Mouse (Mus musculus): ENCODE data around the gene Thop1. TPM values are rescaled to one million over a fixed set of nuclear protein-coding genes. Genes with fewer than 3 reads are reported as not detected.

Gene Thop1
- total and polyA plus RNA-seq, 2 experiments from 2014 or later = 36.9 to 79.1 TPM

DNA sequence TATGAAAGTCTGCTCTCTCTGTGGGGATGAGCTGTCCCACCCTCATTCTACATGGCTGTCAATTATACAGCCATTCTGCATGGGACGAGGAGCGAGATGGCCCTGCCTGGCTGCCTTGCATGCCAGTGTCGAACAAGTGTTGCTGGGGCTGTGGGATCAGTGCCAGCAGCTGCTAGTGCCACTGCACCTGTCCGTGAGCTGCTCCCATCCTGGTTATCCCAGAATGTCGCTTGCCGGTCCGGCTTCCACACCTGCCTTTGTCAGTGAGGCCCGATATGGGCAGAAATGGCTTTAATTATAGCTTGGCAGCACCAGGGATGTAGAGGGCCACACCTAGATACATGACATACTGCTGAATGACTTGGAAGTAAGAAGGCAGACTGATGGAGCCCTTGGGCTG is 2.5 kb downstream of the Thop1 start:
- WGBS = 83% methylated on average over 8 of the region's 8 CpGs
- TF ChIP-seq CTCF (IDR thresholded peaks at IDR 0.05; ENCODE audit: low read depth) = no peak

DNA sequence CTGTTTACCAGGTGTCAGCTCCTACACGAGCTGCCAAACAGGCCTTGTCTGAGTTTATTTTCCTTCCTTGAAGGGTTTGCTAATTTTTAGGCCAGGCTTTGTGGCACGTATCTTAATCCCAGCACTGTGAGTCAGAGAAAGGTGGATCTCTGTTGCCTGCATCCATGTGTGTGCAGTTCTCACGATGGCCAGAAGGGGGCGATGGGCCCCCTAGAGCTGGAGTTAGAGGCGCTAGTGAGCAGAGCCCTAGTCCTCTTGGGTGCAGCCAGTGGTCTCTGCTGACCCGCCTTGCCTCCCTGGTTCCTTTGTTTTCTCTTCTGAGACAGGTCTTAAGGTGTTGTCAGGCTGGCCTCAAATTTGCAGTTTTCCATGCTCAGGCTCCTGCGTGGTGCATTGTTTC is 3.6 kb downstream of the Thop1 start:
- ATAC-seq (no peak), DNase-seq (ENCODE audit: low spot score) (no peak)
- Histone ChIP-seq H3K27me3 (ENCODE audit: insufficient read depth, low read length) (no peaks in the 10 kb centered on the region), H3K27ac (no peak overlapping the region), H3K9ac (replicated peaks; ENCODE audit: low read length) (no peak overlapping the region), H3K4me1 (ENCODE audit: insufficient read depth, low read length) (peaks cover 6% of the 10 kb centered on the region), H3K4me2 (ENCODE audit: low read depth, low read length) (no peak overlapping the region), H3K36me3 (ENCODE audit: insufficient read depth, low read length) (peaks cover 30% of the 10 kb centered on the region), H3K9me3 (ENCODE audit: low read length) (no peaks in the 10 kb centered on the region), H3K4me3 (ENCODE audit: low read length) (no peak overlapping the region)
- peak; percentile 75 for TF ChIP-seq CTCF (IDR thresholded peaks at IDR 0.05; ENCODE audit: low read depth)
- WGBS = 71% methylated on average over 7 of the region's 7 CpGs

More for the DNA sequence above, 2.5 kb downstream of the Thop1 start:
- H3K4me3 ChIP-seq (ENCODE audit: low read length) = no peak overlapping the region
- no peak overlapping the region for H3K9ac ChIP-seq (replicated peaks; ENCODE audit: low read length)
- H3K4me2 ChIP-seq (ENCODE audit: low read depth, low read length) = no peak overlapping the region
- no peak overlapping the region for H3K27ac ChIP-seq
- no peaks in the 10 kb centered on the region for H3K27me3 ChIP-seq (ENCODE audit: insufficient read depth, low read length)
- peaks cover 18% of the 10 kb centered on the region for H3K36me3 ChIP-seq (ENCODE audit: insufficient read depth, low read length)
- no peak for ATAC-seq
- no peaks in the 10 kb centered on the region for H3K9me3 ChIP-seq (ENCODE audit: low read length)
- H3K4me1 ChIP-seq (ENCODE audit: insufficient read depth, low read length) = peaks cover 6% of the 10 kb centered on the region
- no peak for DNase-seq (ENCODE audit: low spot score)

- no peak for ATAC-seq
- H3K27me3 ChIP-seq (ENCODE audit: insufficient read depth, low read length) = no peaks in the 10 kb centered on the region
- H3K36me3 ChIP-seq (ENCODE audit: insufficient read depth, low read length) = peaks cover 50% of the 10 kb centered on the region
- peaks cover 3% of the 10 kb centered on the region for H3K4me1 ChIP-seq (ENCODE audit: insufficient read depth, low read length)
- WGBS = 52% methylated on average over 8 of the region's 8 CpGs
- no peaks in the 10 kb centered on the region for H3K9me3 ChIP-seq (ENCODE audit: low read length)
- DNase-seq (ENCODE audit: low spot score) = no peak
- TF ChIP-seq CTCF (IDR thresholded peaks at IDR 0.05; ENCODE audit: low read depth) = no peak
- no peak overlapping the region for H3K4me3 ChIP-seq (ENCODE audit: low read length)
- H3K4me2 ChIP-seq (ENCODE audit: low read depth, low read length) = no peak overlapping the region
- H3K27ac ChIP-seq = no peak overlapping the region
- no peak overlapping the region for H3K9ac ChIP-seq (replicated peaks; ENCODE audit: low read length)
Measured at GRCm38 (mm10) chr10:81075734-81076133, 5.9 kb downstream of the Thop1 start.

- WGBS = 79% methylated on average over 1 of the region's 1 CpGs
- TF ChIP-seq CTCF (IDR thresholded peaks at IDR 0.05; ENCODE audit: low read depth) = no peak
- Histone ChIP-seq H3K27me3 (ENCODE audit: insufficient read depth, low read length) (no peaks in the 10 kb centered on the region), H3K4me1 (ENCODE audit: insufficient read depth, low read length) (no peaks in the 10 kb centered on the region), H3K36me3 (ENCODE audit: insufficient read depth, low read length) (peaks cover 50% of the 10 kb centered on the region), H3K9ac (replicated peaks; ENCODE audit: low read length) (no peak overlapping the region), H3K9me3 (ENCODE audit: low read length) (no peaks in the 10 kb centered on the region), H3K27ac (no peak overlapping the region), H3K4me3 (ENCODE audit: low read length) (no peak overlapping the region), H3K4me2 (ENCODE audit: low read depth, low read length) (no peak overlapping the region)
- ATAC-seq (no peak), DNase-seq (ENCODE audit: low spot score) (no peak)
Measured at GRCm38 (mm10) chr10:81076356-81076755, 6.5 kb downstream of the Thop1 start.

GRCm38 (mm10) chr10:81077916-81078315 is 8.1 kb downstream of the Thop1 start:
- DNase-seq (ENCODE audit: low spot score) (no peak), ATAC-seq (no peak)
- Histone ChIP-seq H3K27ac (no peak overlapping the region), H3K4me1 (ENCODE audit: insufficient read depth, low read length) (no peaks in the 10 kb centered on the region), H3K27me3 (ENCODE audit: insufficient read depth, low read length) (no peaks in the 10 kb centered on the region), H3K9ac (replicated peaks; ENCODE audit: low read length) (no peak overlapping the region), H3K4me2 (ENCODE audit: low read depth, low read length) (no peak overlapping the region), H3K36me3 (ENCODE audit: insufficient read depth, low read length) (peaks cover 55% of the 10 kb centered on the region), H3K4me3 (ENCODE audit: low read length) (no peak overlapping the region), H3K9me3 (ENCODE audit: low read length) (no peaks in the 10 kb centered on the region)
- no peak for TF ChIP-seq CTCF (IDR thresholded peaks at IDR 0.05; ENCODE audit: low read depth)
- 97% methylated on average over 11 of the region's 11 CpGs for WGBS

DNA sequence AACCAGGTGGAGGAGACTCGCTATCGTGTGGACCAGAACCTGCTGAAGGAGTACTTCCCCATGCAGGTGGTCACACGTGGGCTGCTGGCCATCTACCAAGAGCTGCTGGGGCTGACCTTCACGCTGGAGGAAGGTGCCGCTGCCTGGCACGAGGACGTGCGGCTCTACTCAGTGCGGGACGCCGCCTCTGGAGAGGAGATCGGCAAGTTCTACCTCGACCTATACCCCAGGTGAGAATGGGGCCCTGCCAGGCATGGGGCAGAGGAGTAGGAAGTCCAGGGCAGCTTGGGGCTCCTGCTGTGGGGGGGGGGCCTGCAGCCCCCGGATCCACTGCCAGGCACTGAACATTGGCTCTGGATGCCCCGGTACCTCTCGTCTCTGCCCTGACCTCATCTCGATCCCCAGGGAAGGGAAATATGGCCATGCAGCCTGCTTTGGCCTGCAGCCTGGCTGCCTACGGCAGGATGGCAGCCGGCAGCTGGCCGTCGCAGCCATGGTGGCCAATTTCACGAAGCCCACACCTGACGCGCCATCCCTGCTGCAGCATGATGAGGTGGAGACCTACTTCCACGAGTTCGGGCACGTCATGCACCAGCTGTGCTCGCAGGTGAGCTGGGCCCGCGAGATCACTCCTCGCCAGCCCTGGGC is 10.3 kb downstream of the Thop1 start:
- Histone ChIP-seq H3K9ac (replicated peaks; ENCODE audit: low read length) (no peak overlapping the region), H3K4me2 (ENCODE audit: low read depth, low read length) (no peak overlapping the region), H3K9me3 (ENCODE audit: low read length) (no peaks in the 10 kb centered on the region), H3K27ac (no peak overlapping the region), H3K36me3 (ENCODE audit: insufficient read depth, low read length) (peaks cover 42% of the 10 kb centered on the region), H3K4me1 (ENCODE audit: insufficient read depth, low read length) (no peaks in the 10 kb centered on the region), H3K4me3 (ENCODE audit: low read length) (no peak overlapping the region), H3K27me3 (ENCODE audit: insufficient read depth, low read length) (no peaks in the 10 kb centered on the region)
- TF ChIP-seq CTCF (IDR thresholded peaks at IDR 0.05; ENCODE audit: low read depth) = no peak
- ATAC-seq (no peak), DNase-seq (ENCODE audit: low spot score) (no peak)
- WGBS = 85% methylated on average over 31 of the region's 31 CpGs

DNA sequence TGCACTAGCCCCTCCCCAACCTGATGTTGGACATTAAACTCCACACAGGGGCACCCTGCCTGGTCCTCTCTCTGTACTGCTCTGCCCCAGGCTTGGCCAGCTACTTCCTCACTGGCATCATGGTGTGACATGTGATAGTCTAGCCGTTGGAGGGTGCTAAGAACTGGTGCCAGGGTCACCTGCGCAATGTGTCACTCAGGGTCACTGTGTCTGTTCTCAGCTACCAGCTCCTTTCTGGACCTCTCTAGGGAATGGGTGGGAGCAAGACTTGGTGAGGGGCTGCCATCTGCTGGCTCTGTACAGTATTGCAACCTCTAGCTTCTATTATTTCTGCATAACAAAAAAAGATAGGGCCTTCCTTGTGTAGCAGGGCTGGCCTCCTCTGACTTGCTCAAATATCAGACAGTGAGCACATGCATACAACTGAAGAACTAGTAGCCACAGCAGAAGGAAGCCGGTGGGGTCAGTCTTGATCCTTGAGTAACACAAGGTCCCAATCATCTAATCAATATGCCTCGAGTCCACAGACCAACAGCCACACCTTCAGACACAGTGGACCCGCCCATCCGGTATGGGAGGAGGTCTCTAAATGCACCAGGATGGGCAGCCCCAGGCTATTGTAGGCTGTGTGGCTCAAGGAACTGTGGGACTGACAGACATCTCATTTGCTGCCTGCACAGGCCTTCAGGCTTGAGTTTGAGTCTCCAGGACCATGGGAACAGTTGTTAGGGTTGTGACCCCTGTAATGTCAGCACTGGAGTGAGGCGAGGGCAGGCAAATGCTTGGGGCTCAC is 12.5 kb downstream of the Thop1 start:
- DNase-seq (ENCODE audit: low spot score) = peak; percentile 79
- H3K4me1 ChIP-seq (ENCODE audit: insufficient read depth, low read length) = no peaks in the 10 kb centered on the region
- peaks cover 36% of the 10 kb centered on the region for H3K36me3 ChIP-seq (ENCODE audit: insufficient read depth, low read length)
- H3K27me3 ChIP-seq (ENCODE audit: insufficient read depth, low read length) = no peaks in the 10 kb centered on the region
- 82% methylated on average over 7 of the region's 7 CpGs for WGBS
- H3K4me3 ChIP-seq (ENCODE audit: low read length) = no peak overlapping the region
- no peak overlapping the region for H3K27ac ChIP-seq
- H3K9ac ChIP-seq (replicated peaks; ENCODE audit: low read length) = no peak overlapping the region
- no peak overlapping the region for H3K4me2 ChIP-seq (ENCODE audit: low read depth, low read length)
- peak; percentile 85 for TF ChIP-seq CTCF (IDR thresholded peaks at IDR 0.05; ENCODE audit: low read depth)
- peak; percentile 46; the same call in 1 of the 2 replicates for ATAC-seq
- H3K9me3 ChIP-seq (ENCODE audit: low read length) = no peaks in the 10 kb centered on the region
